Mouse (Mus musculus) forebrain, postnatal 0 days (tissue): ENCODE data around the gene Flt1. TPM values are rescaled to one million over a fixed set of nuclear protein-coding genes. Genes with fewer than 3 reads are reported as not detected.

ENCODE experiments used
- ATAC-seq: fragments of 200-750 bp; cut with Nextera tagmentation; 2 replicates; pipeline ENCODE4 v1.8.0; 2017; ENCODE audit warnings: mild to moderate bottlenecking, moderate library complexity
- DNase-seq: peaks from one replicate; pipeline ENCODE4 v3.0.0-alpha.2; 2015
- H3K27ac ChIP-seq: fragments of 300-500 bp; sonication (generic); 2 replicates; pipeline ENCODE4 v1.5.1; 2014; ENCODE audit warnings: low read depth, mild to moderate bottlenecking, antibody characterized with exemption, low read length, moderate library complexity, mixed read lengths
- H3K27me3 ChIP-seq: fragments of 300-500 bp; sonication (generic); 2 replicates; pipeline ENCODE4 v1.6.1; 2014; ENCODE audit warnings: mild to moderate bottlenecking, low read length, mixed read lengths; ENCODE audit not compliant: insufficient read depth
- H3K36me3 ChIP-seq: fragments of 300-500 bp; sonication (generic); 2 replicates; pipeline ENCODE4 v1.6.1; 2014; ENCODE audit warnings: mild to moderate bottlenecking, moderate library complexity; ENCODE audit not compliant: insufficient read depth
- H3K4me1 ChIP-seq: fragments of 300-500 bp; sonication (generic); 2 replicates; pipeline ENCODE4 v1.6.1; 2014; ENCODE audit warnings: antibody characterized with exemption; ENCODE audit not compliant: insufficient read depth
- H3K4me2 ChIP-seq: fragments of 300-500 bp; sonication (generic); 2 replicates; pipeline ENCODE4 v1.6.1; 2014; ENCODE audit warnings: low read depth, mild to moderate bottlenecking, moderate library complexity
- H3K4me3 ChIP-seq: fragments of 300-500 bp; sonication (generic); 2 replicates; pipeline ENCODE4 v1.5.1; 2014; ENCODE audit warnings: low read depth, low read length, mixed read lengths
- H3K9ac ChIP-seq: fragments of 300-500 bp; sonication (generic); 2 replicates; pipeline ENCODE4 v1.6.1; 2014; ENCODE audit warnings: mild to moderate bottlenecking
- H3K9me3 ChIP-seq: fragments of 300-500 bp; sonication (generic); 2 replicates; pipeline ENCODE4 v1.6.1; 2016; ENCODE audit warnings: low read length
- CTCF ChIP-seq: sonication (generic); IDR thresholded peaks from 2 replicates; pipeline ENCODE4 v1.5.1; 2016; ENCODE audit warnings: antibody characterized with exemption, control low read depth, low read depth
- WGBS: fragments of 180-500 bp; shearing (Covaris S2); extraction: QIAGEN DNeasy Blood & Tissue Kit; methylation state at CpG from one replicate; pipeline ENCODE4 v1.1.7; 2014; 5-methylcytosine and 5-hydroxymethylcytosine counted together
- polyA plus RNA-seq: library from polyadenylated mRNA; unstranded; fragments of >200 nt; fragmentation: Nextera tagmentation; extraction: Ambion mirVana; gene quantifications from 2 replicates; pipeline ENCODE4 v1.2.1, GENCODE M21; 2015
- total RNA-seq: library from RNA; depleted of rRNA; stranded (reverse); fragments of >200 nt; gene quantifications from 2 replicates; pipeline ENCODE4 v1.2.3, GENCODE M21; 2014

The Flt1 gene
- total and polyA plus RNA-seq, 2 experiments from 2014 or later: 10.1 to 11.6 TPM

DNA sequence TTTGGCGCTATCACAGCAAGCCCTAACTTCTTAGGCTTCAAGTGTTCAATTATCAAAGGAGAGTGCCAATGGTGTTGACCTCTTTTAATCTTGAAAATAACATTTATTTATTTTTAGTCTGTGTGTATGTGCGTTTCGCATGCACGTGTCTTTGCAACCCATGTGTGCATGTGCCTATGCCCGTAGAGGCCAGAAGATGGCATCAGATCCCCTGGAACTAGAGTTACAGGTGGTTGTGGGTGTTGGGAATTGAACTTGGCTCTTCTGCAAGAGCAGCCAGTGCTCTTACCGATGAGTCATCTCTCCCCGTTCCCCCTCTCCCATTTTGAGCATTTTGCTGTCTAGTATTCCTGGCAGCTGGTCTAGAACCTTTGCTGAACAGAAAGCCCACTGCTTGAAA lies 70.0 kb downstream of the Flt1 start:
- 79% methylated on average over 7 of the region's 7 CpGs for WGBS
- H3K4me1 ChIP-seq: no peaks in the 10 kb centered on the region
- no peak overlapping the region for H3K4me2 ChIP-seq
- no peaks in the 10 kb centered on the region for H3K27me3 ChIP-seq
- H3K9me3 ChIP-seq: no peaks in the 10 kb centered on the region
- DNase-seq (no peak), ATAC-seq (no peak)
- H3K36me3 ChIP-seq: no peaks in the 10 kb centered on the region
- H3K9ac ChIP-seq: no peak overlapping the region
- no peak overlapping the region for H3K4me3 ChIP-seq
- H3K27ac ChIP-seq: no peak overlapping the region
- peak; percentile 37 for TF ChIP-seq CTCF

DNA sequence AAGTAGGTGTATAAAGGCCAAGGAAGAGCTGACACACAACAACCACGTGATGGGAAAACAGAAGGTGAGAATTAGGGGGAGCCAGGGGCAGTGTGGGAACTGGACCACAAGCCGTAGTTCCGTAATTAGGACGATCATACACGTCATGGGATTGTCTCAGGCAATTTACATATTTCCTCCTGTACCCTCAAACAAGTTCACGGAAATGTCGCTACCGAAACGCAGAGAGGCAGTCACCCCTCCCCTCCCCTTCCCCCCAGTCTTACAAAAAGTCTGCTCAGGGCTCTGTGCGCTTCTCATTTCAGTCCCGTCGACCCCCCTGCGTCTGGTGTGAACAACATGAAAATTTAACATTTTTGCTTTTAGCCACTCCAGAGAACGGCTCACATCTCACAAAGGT lies 74.6 kb downstream of the Flt1 start:
- H3K27me3 ChIP-seq: no peaks in the 10 kb centered on the region
- no peak overlapping the region for H3K9ac ChIP-seq
- DNase-seq (no peak), ATAC-seq (no peak)
- H3K36me3 ChIP-seq: no peaks in the 10 kb centered on the region
- no peak overlapping the region for H3K27ac ChIP-seq
- TF ChIP-seq CTCF: no peak
- H3K4me1 ChIP-seq: no peaks in the 10 kb centered on the region
- H3K4me3 ChIP-seq: no peak overlapping the region
- WGBS: 86% methylated on average over 14 of the region's 14 CpGs
- no peak overlapping the region for H3K4me2 ChIP-seq
- no peaks in the 10 kb centered on the region for H3K9me3 ChIP-seq

DNA sequence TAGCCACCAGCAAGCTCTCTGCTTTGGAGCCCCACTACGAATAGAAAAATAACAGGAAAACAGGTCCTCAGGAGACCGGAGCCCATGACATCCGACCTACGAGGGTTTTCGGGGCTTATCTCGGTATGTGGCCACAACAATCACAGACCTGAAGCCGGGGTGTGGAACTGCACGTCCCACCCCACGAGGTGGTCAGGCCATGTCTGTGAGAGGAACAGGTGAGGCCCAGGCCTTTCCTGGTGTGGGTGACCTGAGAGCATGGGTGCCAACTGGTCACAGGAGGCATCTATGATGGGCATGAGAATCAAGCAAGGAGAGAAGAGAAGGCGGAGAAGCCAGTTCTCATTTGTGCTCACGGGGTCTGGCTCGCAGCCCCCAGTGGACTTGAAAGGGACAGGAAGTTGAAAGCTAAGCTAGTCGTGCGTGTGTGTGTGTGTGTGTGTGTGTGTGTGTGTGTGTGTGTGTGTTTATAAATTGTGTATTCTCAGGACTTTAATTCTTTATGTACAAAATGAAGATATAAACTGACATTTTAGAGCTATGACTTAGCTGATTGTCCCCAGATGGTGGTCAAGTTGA lies 79.4 kb downstream of the Flt1 start:
- Histone ChIP-seq H3K4me1 (peaks cover 6% of the 10 kb centered on the region), H3K36me3 (no peaks in the 10 kb centered on the region), H3K9me3 (no peaks in the 10 kb centered on the region), H3K9ac (no peak overlapping the region), H3K4me2 (no peak overlapping the region), H3K4me3 (no peak overlapping the region), H3K27me3 (no peaks in the 10 kb centered on the region), H3K27ac (no peak overlapping the region)
- WGBS: 88% methylated on average over 14 of the region's 14 CpGs
- DNase-seq: no peak
- no peak for ATAC-seq
- TF ChIP-seq CTCF: no peak

DNA sequence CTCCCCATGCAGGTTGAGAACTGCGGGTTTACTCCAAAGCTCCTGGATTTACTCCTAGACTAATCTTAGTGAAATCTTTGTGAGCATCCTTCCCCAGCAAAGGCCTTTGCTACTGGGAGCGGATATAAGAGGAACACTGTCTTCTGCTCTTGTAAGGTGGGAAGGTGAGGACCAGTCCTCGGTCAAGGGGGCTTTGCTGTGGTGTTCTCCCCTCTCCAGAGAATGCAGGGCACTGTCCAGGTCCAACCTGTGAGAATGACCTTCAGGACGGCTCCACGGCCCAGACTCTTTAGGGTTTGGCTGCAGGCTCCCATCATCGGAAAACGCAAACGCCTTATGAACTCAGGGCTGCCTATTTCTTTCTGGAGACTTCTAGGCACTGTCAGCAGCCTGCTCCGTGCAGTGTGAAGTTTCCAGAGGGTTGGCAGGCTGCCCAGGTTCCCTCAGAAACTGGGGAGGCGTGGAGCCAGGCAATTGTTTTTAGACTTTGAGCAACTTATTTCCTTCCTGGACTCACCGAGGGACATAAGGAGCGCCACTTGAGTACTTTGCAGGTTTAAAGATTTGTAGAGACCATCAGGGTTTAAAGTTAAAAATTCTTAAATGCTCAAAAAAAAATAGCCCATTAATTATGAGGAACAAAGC lies 80.7 kb downstream of the Flt1 start:
- TF ChIP-seq CTCF: no peak
- Histone ChIP-seq H3K4me3 (no peak overlapping the region), H3K9me3 (no peaks in the 10 kb centered on the region), H3K36me3 (no peaks in the 10 kb centered on the region), H3K4me1 (peaks cover 6% of the 10 kb centered on the region), H3K27me3 (no peaks in the 10 kb centered on the region), H3K9ac (no peak overlapping the region), H3K4me2 (no peak overlapping the region), H3K27ac (no peak overlapping the region)
- ATAC-seq: 0 out of 2 replicates have a peak, but pooled peaks have one; percentile 66
- DNase-seq: peak; percentile 81
- WGBS: 40% methylated on average over 12 of the region's 12 CpGs

DNA sequence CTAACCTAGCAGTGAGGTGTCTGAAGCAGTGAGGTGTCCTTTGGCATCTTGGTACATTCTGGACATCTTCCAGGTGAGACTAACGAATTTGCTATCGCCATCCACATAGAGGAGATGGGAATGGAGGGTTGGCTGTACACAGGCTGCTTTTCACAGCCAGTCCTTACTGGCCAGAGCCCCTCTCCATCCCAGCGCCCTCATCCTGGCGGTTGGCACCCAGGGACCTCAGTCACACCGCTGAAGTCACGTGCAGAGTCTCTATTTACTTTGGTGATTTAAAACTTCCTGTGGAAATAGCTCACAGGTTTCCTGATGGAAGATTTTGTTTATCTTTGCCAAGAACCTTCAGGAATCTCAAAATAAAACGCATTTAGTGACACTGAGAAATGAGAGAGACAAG lies 84.4 kb downstream of the Flt1 start:
- H3K4me2 ChIP-seq: no peak overlapping the region
- DNase-seq (no peak), ATAC-seq (no peak)
- no peaks in the 10 kb centered on the region for H3K27me3 ChIP-seq
- no peak for TF ChIP-seq CTCF
- 66% methylated on average over 7 of the region's 7 CpGs for WGBS
- no peaks in the 10 kb centered on the region for H3K9me3 ChIP-seq
- H3K27ac ChIP-seq: no peak overlapping the region
- H3K36me3 ChIP-seq: no peaks in the 10 kb centered on the region
- no peak overlapping the region for H3K4me3 ChIP-seq
- no peak overlapping the region for H3K9ac ChIP-seq
- H3K4me1 ChIP-seq: peaks cover 6% of the 10 kb centered on the region

DNA sequence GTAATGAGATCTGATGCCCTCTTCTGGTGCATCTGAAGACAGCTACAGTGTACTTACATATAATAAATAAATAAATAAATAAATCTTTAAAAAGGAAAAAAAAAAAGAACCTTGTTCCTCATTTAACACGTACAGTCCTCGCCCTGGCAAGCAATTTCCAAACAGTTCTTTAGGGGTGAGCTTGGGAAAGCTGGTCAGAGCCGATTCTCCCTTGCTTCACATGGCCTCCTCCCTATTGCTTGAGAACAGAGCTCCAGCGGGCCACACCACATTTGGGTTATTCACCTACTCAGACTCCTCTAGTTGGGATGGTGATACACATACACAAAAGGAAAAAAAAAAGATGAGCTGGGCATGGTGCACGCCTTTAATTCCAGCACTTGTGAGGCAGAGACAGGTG lies 85.9 kb downstream of the Flt1 start:
- TF ChIP-seq CTCF: no peak
- H3K9me3 ChIP-seq: no peaks in the 10 kb centered on the region
- no peaks in the 10 kb centered on the region for H3K27me3 ChIP-seq
- 90% methylated on average over 5 of the region's 5 CpGs for WGBS
- H3K9ac ChIP-seq: no peak overlapping the region
- no peak overlapping the region for H3K4me3 ChIP-seq
- no peak overlapping the region for H3K4me2 ChIP-seq
- no peak overlapping the region for H3K27ac ChIP-seq
- H3K36me3 ChIP-seq: no peaks in the 10 kb centered on the region
- DNase-seq: no peak
- no peaks in the 10 kb centered on the region for H3K4me1 ChIP-seq
- ATAC-seq: no peak

DNA sequence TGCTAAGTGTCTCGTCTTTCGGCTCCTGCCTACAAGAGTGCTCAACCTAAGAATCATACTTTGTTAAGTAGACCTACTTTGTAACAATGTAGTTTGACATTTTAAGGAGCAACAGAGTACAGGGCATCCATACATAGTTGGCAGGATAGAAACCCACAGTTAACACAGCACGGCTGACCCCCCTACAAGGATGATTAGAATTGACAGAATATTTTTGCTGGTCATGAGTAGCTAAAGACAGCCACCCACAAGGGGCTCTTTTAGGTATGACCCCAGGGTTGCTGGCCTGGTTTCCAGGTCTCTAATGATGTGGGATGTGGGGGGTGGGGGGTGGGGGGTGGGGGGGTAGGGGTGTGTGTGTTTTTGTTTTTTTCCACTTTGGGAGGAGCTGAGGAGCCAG lies 89.1 kb downstream of the Flt1 start:
- no peaks in the 10 kb centered on the region for H3K9me3 ChIP-seq
- 74% methylated on average over 3 of the region's 3 CpGs for WGBS

More for the DNA sequence above, 89.1 kb downstream of the Flt1 start:
- Histone ChIP-seq H3K36me3 (no peaks in the 10 kb centered on the region), H3K4me1 (no peaks in the 10 kb centered on the region), H3K27ac (no peak overlapping the region), H3K9ac (no peak overlapping the region), H3K4me3 (no peak overlapping the region), H3K4me2 (no peak overlapping the region), H3K27me3 (no peaks in the 10 kb centered on the region)
- no peak for TF ChIP-seq CTCF
- ATAC-seq (no peak), DNase-seq (no peak)
